Mouse (Mus musculus) olfactory bulb, adult 2 months (tissue): ENCODE measurements around the gene Nom1.

Experiments used
- CTCF ChIP-seq: fragments of 200-500 bp; IDR thresholded peaks from 2 replicates; pipeline ENCODE4 v1.5.1; 2012; ENCODE audit warnings: low read depth, mild to moderate bottlenecking, low read length, moderate library complexity; ENCODE audit not compliant: insufficient read depth
- POLR2A ChIP-seq: fragments of 200-500 bp; IDR thresholded peaks from 2 replicates; pipeline ENCODE4 v1.6.1; 2012; ENCODE audit warnings: mild to moderate bottlenecking, low read depth, low read length, moderate library complexity; ENCODE audit not compliant: insufficient read depth

DNA sequence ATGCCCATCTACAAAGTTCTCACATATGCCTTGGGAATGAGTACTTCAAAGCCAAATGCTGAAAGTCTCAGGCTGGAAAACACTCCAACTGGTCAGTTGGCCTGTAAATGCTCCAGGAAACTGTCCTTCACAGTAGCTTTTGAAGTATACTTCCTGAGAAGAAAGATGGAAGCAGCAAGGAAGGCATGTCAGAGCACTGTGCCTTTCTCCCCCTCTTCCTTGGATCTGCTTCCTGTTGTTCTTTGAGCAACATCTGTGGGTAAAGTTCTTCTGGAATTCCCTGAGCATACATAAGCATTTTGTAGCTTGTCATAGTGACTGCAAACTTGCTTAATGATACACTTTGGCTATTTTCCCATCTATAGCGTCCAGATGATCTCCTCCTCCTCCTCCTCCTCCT is 46.9 kb upstream of the Nom1 start:
- TF ChIP-seq CTCF: no peak
- TF ChIP-seq POLR2A: no peak
